17 mouse cellular contexts compared by ENCODE assay signal in the genomic region with DNA sequence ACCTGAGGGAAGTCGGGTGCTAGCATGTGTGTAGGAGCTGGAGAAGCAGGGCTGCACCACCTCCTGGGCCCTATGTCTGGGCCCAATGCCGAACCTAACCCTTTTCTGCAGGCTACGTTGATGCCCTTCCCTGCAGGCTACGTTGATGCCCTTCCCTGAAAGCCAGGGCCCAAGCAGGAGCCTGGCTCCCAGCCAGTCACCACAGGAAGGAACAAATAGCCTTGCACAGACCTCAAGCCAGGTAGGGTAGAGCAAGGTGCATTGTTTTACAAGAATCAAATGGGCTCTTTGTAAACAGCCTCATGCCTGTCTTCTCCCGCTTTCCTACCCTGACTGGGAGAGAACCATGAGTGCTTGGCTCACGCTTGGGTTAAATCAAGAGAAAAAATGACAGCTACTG. TPM values are rescaled to one million over a fixed set of nuclear protein-coding genes. Genes with fewer than 3 reads are reported as not detected.
DNase-seq lines count a peak whose midpoint lies in the region; ATAC-seq and TF ChIP-seq lines count a peak whose summit lies in the region.
"Had no signal": no experiment of that assay in that cellular context is flagged by ENCODE, and none has a peak within 500 bp of the region (broad histone marks: within the 10 kb centered on the region; RNA-seq: fewer than 3 reads in every experiment).

No protein-coding gene starts in this region.

- H3K4me1 ChIP-seq in midbrain, embryonic 10.5 days = peaks cover 44% of the 10 kb centered on the region
- peaks cover 6% of the 10 kb centered on the region for H3K4me1 ChIP-seq in midbrain, postnatal 0 days (ENCODE audit: insufficient read depth, low read length)
- H3K4me1 ChIP-seq: embryonic facial prominence, embryonic 15.5 days; kidney, embryonic 15.5 days; lung, embryonic 15.5 days had no signal

- H3K27me3 ChIP-seq in midbrain, embryonic 10.5 days (ENCODE audit: low read depth, poor library complexity, severe bottlenecking) = no peaks in the 10 kb centered on the region
- H3K27me3 ChIP-seq in midbrain, postnatal 0 days (ENCODE audit: insufficient read depth, low read length) = no peaks in the 10 kb centered on the region
- H3K27me3 ChIP-seq: embryonic facial prominence, embryonic 15.5 days; kidney, embryonic 15.5 days; lung, embryonic 15.5 days; Patski had no signal

- intact Hi-C loops in gastrocnemius, adult 2 months (cut with DNase I) = no loop called here
- intact Hi-C loops in gastrocnemius, postnatal 36 days (cut with DNase I) = no loop called here

- no peak overlapping the region for H3K4me2 ChIP-seq in midbrain, postnatal 0 days (ENCODE audit: low read depth, low read length, poor library complexity, severe bottlenecking)
- H3K4me2 ChIP-seq: embryonic facial prominence, embryonic 15.5 days; kidney, embryonic 15.5 days; lung, embryonic 15.5 days had no signal

- no peak for ATAC-seq in midbrain, postnatal 0 days (ENCODE audit: low FRiP score)
- ATAC-seq: forebrain, embryonic 14.5 days; Patski had no signal

- H3K27ac ChIP-seq in gastrocnemius, adult 2 months = peak overlapping the region; percentile 76
- peak overlapping the region; percentile 76 for H3K27ac ChIP-seq in midbrain, embryonic 10.5 days (replicated peaks)
- no peak overlapping the region for H3K27ac ChIP-seq in midbrain, postnatal 0 days (ENCODE audit: low read depth, low read length)
- H3K27ac ChIP-seq: embryonic facial prominence, embryonic 15.5 days; kidney, embryonic 15.5 days; lung, embryonic 15.5 days had no signal

- no peak for DNase-seq in gastrocnemius, adult 2 months
- no peak for DNase-seq in gastrocnemius, postnatal 36 days
- no peak for DNase-seq in midbrain, embryonic 10.5 days (ENCODE audit: low spot score)
- no peak for DNase-seq in midbrain, postnatal 0 days (ENCODE audit: low spot score)
- peak; percentile 78 to 79 for DNase-seq in cerebellum, adult 18-20 months
- peak; percentile 70 to 71 for DNase-seq in cerebellum, postnatal 36 days
- DNase-seq in layer of hippocampus, adult 11-12 months (ENCODE audit: low spot score) = no peak
- DNase-seq: B cell, adult 2 months; heart, postnatal 10 days; layer of hippocampus, adult 9-11 months; liver; thymus, postnatal 25 days had no signal

- WGBS in midbrain, embryonic 10.5 days = 78% methylated on average over 6 of the region's 6 CpGs
- WGBS in midbrain, postnatal 0 days = 63% methylated on average over 6 of the region's 6 CpGs

- no peaks in the 10 kb centered on the region for H3K9me3 ChIP-seq in midbrain, embryonic 10.5 days (replicated peaks)
- no peaks in the 10 kb centered on the region for H3K9me3 ChIP-seq in midbrain, postnatal 0 days (ENCODE audit: low read length)
- H3K9me3 ChIP-seq: embryonic facial prominence, embryonic 15.5 days; kidney, embryonic 15.5 days; lung, embryonic 15.5 days had no signal

- H3K4me3 ChIP-seq in gastrocnemius, adult 2 months = no peak overlapping the region
- H3K4me3 ChIP-seq in midbrain, embryonic 10.5 days = no peak overlapping the region; the same call in 1 of the 2 replicates
- no peak overlapping the region for H3K4me3 ChIP-seq in midbrain, postnatal 0 days (ENCODE audit: low read depth, low read length)
- H3K4me3 ChIP-seq: embryonic facial prominence, embryonic 15.5 days; kidney, embryonic 15.5 days; lung, embryonic 15.5 days had no signal

- TF ChIP-seq CTCF in gastrocnemius, adult 2 months (IDR thresholded peaks at IDR 0.05) = no peak
- no peak for TF ChIP-seq CTCF in midbrain, postnatal 0 days (IDR thresholded peaks at IDR 0.05)

- peaks cover 3% of the 10 kb centered on the region; the same call in 1 of the 2 replicates for H3K36me3 ChIP-seq in midbrain, embryonic 10.5 days
- H3K36me3 ChIP-seq in midbrain, postnatal 0 days (ENCODE audit: insufficient read depth, low read length) = no peaks in the 10 kb centered on the region
- H3K36me3 ChIP-seq: embryonic facial prominence, embryonic 15.5 days; kidney, embryonic 15.5 days; lung, embryonic 15.5 days had no signal

- H3K9ac ChIP-seq in midbrain, postnatal 0 days (replicated peaks; ENCODE audit: low read length, poor library complexity, severe bottlenecking) = no peak overlapping the region
- H3K9ac ChIP-seq: embryonic facial prominence, embryonic 15.5 days; kidney, embryonic 15.5 days; lung, embryonic 15.5 days had no signal

RNA-seq across cellular contexts. Expression of gene Mapre3, which starts 11.4 kb away (rescaled TPM):
- 10 to 100 TPM; 72.0 to 90.4 TPM for total RNA-seq in gastrocnemius, adult 2 months (2021)
- total RNA-seq in gastrocnemius, postnatal 36 days (2021) = 10 to 100 TPM; 63.1 to 68.1 TPM
- polyA plus RNA-seq in midbrain, embryonic 10.5 days (2016; fragmentation: Nextera tagmentation; extraction: Ambion mirVana) = 22.9 and 38.2 TPM in 2 replicates
- 105 and 112 TPM in 2 replicates for total RNA-seq in midbrain, postnatal 0 days (2014; rRNA removed)
- polyA plus RNA-seq in midbrain, postnatal 0 days (2015; fragmentation: Nextera tagmentation; extraction: Ambion mirVana) = 172 and 175 TPM in 2 replicates

RNA-seq across cellular contexts. Expression of gene Tmem214, which starts 42.0 kb away (rescaled TPM):
- total RNA-seq in gastrocnemius, adult 2 months (2021) = 10 to 100 TPM; 28.8 to 31.2 TPM
- total RNA-seq in gastrocnemius, postnatal 36 days (2021) = 10 to 100 TPM; 25.0 to 31.5 TPM
- polyA plus RNA-seq in midbrain, embryonic 10.5 days (2016; fragmentation: Nextera tagmentation; extraction: Ambion mirVana) = 63.3 and 63.6 TPM in 2 replicates
- 77.5 and 78.3 TPM in 2 replicates for total RNA-seq in midbrain, postnatal 0 days (2014; rRNA removed)
- polyA plus RNA-seq in midbrain, postnatal 0 days (2015; fragmentation: Nextera tagmentation; extraction: Ambion mirVana) = 64.5 and 64.6 TPM in 2 replicates

Comparison
In these comparisons a context has a peak if more than half of its experiments do, and no peak if none do; other contexts are left out.
1. DNase-seq: peak in cerebellum, adult 18-20 months (2 of 2) and cerebellum, postnatal 36 days (2 of 2); none in gastrocnemius, adult 2 months (single experiment), gastrocnemius, postnatal 36 days (0 of 2), midbrain, embryonic 10.5 days (single experiment), midbrain, postnatal 0 days (single experiment) and layer of hippocampus, adult 11-12 months (single experiment).